Mouse (Mus musculus): ENCODE data around the gene Kdm5a.

DNA sequence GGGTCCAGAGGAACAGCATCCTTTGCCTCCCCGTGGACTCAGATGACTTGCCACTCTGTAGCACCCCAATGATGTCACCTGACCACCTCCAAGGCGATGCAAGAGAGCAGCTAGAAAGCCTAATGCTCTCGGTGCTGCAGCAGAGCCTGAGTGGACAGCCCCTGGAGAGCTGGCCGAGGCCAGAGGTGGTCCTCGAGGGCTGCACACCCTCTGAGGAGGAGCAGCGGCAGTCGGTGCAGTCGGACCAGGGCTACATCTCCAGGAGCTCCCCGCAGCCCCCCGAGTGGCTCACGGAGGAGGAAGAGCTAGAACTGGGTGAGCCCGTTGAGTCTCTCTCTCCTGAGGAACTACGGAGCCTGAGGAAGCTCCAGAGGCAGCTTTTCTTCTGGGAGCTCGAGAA, 118.1 kb downstream of the Kdm5a start:
- no peak for TF ChIP-seq CTCF (IDR thresholded peaks at IDR 0.05; ENCODE audit: low read depth, low read length)
- TF ChIP-seq TAL1 (conservative IDR thresholded peaks at IDR 0.05; ENCODE audit: low read depth, low read length), result no peak
- TF ChIP-seq POLR2AphosphoS5 (IDR thresholded peaks at IDR 0.05; ENCODE audit: insufficient replicate concordance, low read depth, low read length), result no peak

Measured in G1E (cell line).